Mouse (Mus musculus) induced T-regulatory cell, adult 2 months (primary cell): ENCODE results near the gene 2310033P09Rik.

Experiments used
- DNase-seq: peaks from one replicate; pipeline ENCODE4 v3.0.0-alpha.2; 2012; ENCODE audit warnings: low read depth

2310033P09Rik gene

DNA sequence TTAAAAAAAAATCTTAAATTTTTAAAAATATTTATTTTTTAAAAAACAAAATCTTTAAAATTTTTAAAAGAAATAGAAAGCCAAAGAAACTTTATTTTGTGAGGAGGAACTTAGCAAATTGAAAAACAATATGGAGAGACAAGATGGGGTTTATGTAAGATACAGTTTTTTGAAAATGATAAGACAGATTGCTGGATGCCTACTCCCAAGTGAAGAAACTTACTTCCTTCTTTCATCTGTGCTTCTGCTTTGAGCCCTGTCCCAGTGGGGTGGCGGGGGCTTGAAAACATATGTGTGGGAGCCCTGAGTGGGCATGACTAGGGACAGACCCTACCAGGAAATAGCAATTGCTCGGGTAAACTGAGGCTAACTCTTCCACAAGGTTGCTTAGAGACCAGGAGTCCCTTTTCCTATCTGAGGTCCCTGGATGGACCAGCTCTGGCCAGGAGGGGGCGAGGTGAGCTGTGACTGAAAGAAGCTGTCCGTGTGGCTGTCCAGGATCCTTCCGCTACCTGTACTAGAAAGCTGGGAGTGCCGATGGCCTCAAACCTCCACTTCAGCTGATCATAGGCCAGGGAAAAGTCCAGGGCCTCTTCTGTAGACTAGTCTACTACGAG, 22.1 kb downstream of the 2310033P09Rik start:
- DNase-seq, result peak; percentile 79

DNA sequence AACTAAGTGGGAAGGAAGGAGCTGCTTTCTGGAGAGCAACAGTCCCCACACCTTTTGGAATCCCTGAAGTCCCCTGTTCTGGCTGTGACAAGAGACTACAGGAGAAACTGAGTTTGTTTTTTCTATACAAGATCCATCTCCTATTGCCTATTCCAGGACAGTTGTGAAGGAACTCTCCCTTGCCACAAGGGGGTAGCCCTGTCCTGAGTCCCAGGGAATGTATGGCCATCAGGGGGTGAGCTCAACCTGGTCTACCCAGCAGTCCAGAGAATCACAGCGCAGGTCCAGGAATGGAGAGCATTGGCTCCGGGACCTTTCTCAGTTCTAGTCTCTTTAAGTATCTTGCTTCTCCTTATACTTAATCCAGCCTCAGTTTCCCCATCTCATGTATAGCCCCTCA, 24.7 kb downstream of the 2310033P09Rik start:
- no peak for DNase-seq

DNA sequence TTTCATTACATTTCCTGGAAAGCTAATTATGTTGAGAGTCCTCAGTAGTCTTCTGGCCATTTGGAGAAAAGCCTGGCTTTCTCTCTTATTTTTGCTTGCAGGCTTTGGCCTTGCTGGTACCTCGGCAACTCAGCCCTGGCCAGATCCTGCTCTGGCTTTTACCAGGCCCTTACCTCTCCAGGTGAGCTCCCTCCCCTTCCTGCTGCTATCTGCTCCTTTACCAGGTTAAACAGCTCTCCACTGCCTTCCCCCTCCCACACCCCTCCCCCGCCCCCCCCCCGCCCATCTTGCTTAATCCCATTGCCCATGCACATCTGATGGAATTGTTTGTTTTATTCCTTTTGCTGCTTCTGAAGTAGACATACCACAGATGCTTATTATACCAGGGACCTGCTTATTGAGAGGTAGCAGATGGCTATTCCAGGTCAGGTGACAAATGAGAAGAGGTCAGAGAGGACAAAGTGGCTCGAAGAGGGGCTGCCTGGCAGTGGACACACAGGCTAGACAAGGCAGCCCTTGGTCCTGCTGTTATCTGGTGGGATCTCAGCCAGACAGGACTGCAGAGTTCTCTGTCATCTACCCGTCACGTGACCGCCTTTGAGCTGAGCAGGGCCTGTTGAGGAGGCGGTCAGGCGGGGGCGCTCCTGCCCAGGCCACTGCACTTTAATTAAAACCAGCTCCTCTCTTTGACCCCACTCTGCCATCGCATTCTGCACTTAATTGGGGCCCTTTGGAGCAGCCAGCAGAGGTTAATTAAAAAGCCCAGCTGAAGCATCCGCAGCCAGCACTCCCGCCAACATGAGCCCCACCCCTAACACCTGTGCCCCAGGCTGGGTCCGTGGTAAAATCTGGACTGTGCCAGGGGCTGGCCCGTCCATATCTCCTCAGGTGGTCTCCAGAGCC, 30.7 kb downstream of the 2310033P09Rik start:
- peak; percentile 32 for DNase-seq

DNA sequence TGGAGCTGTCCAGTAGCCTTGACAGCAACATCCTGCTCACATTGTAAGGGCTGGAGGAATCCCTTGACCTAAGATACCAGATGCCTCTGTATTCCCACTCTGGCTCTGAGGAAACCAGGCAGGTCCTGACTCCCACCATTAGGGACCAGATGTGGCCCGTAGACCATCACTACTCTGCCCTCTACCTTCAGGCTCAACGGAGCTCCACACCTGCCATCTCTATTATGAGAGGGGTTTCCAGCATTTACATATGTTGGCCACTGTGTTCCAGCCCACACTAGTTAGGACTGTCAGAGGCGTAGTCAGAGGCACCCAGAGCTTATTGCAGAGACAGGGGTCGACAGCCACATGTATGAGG, 31.3 kb downstream of the 2310033P09Rik start:
- DNase-seq, result no peak

DNA sequence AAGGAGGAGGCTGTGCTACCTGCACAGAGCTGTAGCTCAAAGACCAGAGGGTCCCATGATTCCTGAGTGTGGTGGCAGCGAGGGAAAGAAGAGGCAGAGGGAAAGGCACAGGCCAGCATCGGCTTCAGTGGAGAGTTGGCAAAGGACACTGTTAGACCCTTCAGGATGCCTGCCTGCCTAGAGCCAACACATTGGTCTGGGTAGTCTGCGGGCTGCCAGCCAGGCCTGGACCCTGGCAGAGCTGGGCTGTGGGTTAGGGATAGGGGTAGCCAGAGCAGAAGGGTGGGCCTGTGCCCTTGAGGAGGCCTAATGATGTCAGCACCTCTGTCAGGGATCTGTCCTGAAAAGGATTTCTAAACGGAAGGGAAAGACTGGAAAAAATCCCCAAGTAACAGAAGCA, 31.7 kb downstream of the 2310033P09Rik start:
- DNase-seq, result no peak

DNA sequence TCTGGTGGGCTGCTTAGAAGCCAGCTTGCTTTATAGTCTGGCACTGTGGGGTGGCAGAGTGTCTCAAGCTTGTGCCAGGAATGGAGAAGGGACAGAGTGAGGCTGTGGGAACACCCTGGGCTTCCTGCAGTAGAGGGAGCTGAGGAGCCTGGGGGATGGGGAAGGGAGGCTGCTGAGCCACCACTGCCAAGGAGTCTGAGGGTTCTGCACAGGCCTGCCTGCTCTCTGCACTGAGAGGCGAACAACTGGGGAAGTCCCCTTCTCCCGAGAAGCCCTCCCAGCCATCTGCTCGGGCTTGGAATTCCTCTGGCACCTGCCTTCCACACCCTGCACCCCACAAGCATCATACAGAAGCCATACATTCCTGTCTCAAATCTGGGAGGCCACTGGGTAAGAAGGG, 33.7 kb downstream of the 2310033P09Rik start:
- DNase-seq, result no peak

DNA sequence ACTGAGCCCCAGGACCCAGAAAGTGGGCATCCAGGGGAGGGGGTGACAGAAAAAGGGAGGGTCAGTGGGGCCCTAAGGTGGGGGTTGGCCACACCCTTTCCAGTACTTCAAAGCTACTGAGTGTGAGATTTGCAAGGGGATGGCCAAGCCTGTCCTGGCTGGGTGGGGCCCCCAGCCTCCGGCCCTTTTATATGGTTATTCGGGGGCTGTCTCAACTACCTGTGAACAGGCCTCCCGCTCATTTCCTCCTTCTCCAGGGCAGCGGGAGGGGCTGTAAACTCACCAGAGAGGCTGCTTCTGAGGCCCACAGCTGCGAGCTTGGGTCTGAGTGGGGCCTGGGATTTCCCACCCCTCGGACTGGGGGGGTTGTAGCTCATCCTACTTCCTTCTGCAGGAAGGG, 35.7 kb downstream of the 2310033P09Rik start:
- no peak for DNase-seq

DNA sequence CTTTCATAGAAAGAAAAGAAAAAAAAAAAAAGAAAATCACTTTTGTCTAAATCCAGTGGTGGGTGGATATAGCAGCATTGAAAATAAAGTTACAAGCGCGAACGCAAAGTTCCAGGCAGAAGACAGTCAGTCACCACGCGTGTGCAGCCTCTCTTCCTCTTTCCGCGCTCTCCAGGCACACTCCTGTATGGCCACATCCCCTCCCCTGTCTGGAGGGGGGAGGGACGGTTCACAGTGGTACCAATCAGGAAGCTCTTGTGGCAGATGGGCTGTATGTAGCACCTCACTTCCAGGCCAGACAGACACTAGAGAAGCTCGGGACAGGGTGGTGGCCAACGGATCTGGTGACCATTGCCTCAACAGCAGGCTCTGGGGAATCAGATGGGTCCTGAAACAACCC, 40.0 kb downstream of the 2310033P09Rik start:
- no peak for DNase-seq

DNA sequence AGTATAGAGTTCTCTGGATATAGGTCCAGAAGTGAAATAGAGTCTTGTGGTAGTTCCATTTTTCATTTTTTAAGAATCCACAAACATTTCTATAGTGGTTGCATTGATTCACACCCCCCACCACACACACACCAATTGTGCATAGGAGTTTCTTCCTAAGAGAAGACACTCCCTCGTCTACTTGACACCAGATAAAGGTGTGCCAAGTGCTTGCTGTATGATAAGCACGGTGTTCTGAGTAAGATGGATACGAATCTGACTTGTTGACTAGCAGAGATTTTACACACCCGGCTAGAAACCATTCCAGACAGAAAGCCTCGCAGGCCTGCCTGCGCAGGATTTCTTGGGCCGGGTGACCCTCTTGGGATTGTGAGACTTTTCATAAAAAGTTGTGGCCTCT, 51.5 kb downstream of the 2310033P09Rik start:
- no peak for DNase-seq
